Mouse (Mus musculus) liver, postnatal 0 days (tissue): Measurements from ENCODE around the gene Ttc21a.

Experiments
- CTCF ChIP-seq: sonication (generic); IDR thresholded peaks from 2 replicates; pipeline ENCODE4 v1.5.1; 2016; ENCODE audit warnings: antibody characterized with exemption, low read depth
- EP300 ChIP-seq: IDR thresholded peaks from 2 replicates; pipeline ENCODE4 v1.6.1; 2016; ENCODE audit warnings: antibody characterized with exemption, low read depth, mild to moderate bottlenecking

DNA sequence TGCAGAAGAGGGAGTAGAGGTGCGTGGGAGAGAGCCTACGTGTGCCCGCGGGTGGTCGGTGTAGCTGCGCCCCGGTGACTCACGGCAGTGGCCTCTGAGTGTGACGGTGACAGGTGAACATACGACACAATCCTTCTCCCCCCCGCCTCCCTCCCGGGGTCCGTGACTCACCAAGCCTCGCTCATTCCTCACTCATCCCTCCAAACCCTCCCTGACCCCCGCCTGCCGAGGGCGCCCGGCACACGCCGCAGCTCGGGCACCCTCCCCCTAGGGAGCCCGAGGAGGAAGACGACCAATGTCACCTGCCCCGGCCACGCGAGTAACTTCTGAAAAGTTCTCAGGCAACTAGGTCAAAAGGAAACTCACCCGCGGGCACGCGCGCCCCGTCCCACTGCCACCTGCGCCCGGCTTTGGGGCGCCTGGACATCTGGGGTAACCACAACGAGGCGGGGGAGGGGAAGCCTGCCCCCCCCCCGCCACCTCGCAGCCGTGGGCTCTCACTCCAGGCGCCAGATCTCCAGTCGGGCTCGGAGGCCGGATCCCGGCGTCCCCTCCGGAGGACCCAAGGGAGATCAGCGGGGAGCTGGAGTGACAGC lies 45.6 kb downstream of the Ttc21a start:
- no peak for TF ChIP-seq CTCF
- TF ChIP-seq EP300, result no peak
